Mouse (Mus musculus): ENCODE results near the gene Ewsr1. TPM values are rescaled to one million over a fixed set of nuclear protein-coding genes. Genes with fewer than 3 reads are reported as not detected.

The Ewsr1 gene
- total RNA-seq (2012; rRNA removed) (435 and 452 TPM in 2 replicates), polyA plus RNA-seq (2012; ENCODE audit: insufficient read depth in 1 of 2, insufficient read length in 2 of 2, low read depth in 1 of 2, low replicate concordance in 2 of 2, missing spikeins in 1 of 2) (1,000 to 10,000 TPM in 1 of 2 experiments, 100 to 1,000 TPM in 1; 570 to 1,336 TPM)

DNA sequence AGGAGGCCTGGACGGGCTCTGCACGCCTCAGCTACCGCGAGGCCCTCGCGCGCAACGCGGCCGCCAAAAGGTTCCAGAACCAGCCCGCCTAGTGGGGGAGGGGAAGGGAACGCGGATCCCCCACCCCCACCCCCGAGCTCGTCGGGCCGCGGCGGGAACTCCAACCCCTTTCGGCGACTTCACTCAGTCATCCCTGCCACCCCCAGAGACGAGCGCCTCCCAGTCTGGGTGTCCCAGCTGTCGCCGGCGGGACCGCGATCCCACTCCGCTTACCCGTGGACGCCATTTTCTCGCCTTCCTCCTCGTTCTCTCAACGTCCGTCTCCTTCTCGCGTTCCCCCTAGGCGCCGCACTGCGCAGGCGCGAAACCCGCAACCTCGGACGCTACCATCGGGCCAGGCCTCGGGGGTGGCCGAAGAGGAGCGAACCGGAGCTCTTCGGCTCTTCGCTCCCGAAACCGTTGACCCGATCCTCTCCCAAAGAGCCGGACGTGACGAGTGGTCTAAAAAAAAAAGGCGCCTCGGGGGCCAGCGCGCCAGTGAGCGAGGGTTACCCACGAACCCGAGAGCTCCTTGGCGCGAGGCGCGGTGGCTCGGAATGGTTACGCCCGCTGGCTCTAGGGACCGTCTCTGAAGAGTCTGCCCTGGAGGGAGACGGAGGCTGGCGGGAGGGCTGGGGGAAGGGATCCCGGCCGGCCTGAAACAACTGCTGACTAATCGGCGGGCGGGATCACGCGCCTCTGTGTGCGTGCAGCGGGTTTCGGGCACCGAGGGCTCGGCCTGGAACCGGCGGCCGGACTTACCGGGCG is at the start of gene Ewsr1, which contains the start of gene Rhbdd3:
Ewsr1 (minus strand) TSS at position 531 of the 807 bp plus-strand sequence.
Rhbdd3 (plus strand) TSS at position 191 of the 807 bp plus-strand sequence.
- Histone ChIP-seq H3K9ac (ENCODE audit: control insufficient read depth, low read depth, low read length, poor library complexity, severe bottlenecking) (peak within 1 kb of the TSS; percentile 99), H3K4me3 (ENCODE audit: control insufficient read depth in 1 of 2, insufficient read depth in 1 of 2, low read depth in 2 of 2, low read length in 2 of 2) (peak within 1 kb of the TSS; percentile 90 to 94), H3K27ac (ENCODE audit: control insufficient read depth, low read depth, low read length) (peak within 1 kb of the TSS; percentile 97), H3K9me3 (replicated peaks; ENCODE audit: insufficient read depth, low read length) (no peaks in the 10 kb centered on the region), H3K4me1 (ENCODE audit: control insufficient read depth in 1 of 2, insufficient read depth in 2 of 2, low read length in 2 of 2) (peaks cover 21 to 40% of the 10 kb centered on the region in 2 experiments), H3K79me2 (ENCODE audit: control insufficient read depth, insufficient read depth, low read length, poor library complexity) (peaks cover 74% of the 10 kb centered on the region), H3K27me3 (ENCODE audit: control insufficient read depth in 1 of 2, insufficient read depth in 2 of 2, low read length in 2 of 2) (no peaks in the 10 kb centered on the region), H3K36me3 (ENCODE audit: control insufficient read depth in 1 of 2, insufficient read depth in 2 of 2, low read length in 2 of 2) (peaks cover 13 to 58% of the 10 kb centered on the region in 2 experiments)
- DNase-seq (ENCODE audit: low read depth, low spot score), result peak; percentile 98
- TF ChIP-seq MYC (IDR thresholded peaks at IDR 0.05; ENCODE audit: low read depth, low read length) (no peak; the same call in 1 of the 2 replicates), MAFK (IDR thresholded peaks at IDR 0.05; ENCODE audit: borderline replicate concordance, low read depth, low read length) (peak; percentile 63; the same call in 1 of the 2 replicates), USF1 (IDR thresholded peaks at IDR 0.05; ENCODE audit: low read depth, low read length) (peak; percentile 74), ZMIZ1 (IDR thresholded peaks at IDR 0.05; ENCODE audit: low read depth, low read length) (peak; percentile 76; the same call in 1 of the 2 replicates), CTCF (IDR thresholded peaks at IDR 0.05 in 2 of 3, conservative IDR thresholded peaks at IDR 0.05 in 1 of 3; ENCODE audit: control insufficient read depth in 1 of 3, insufficient read depth in 1 of 3, low read depth in 2 of 3, low read length in 3 of 3, poor library complexity in 1 of 3, severe bottlenecking in 1 of 3) (0 out of 6 replicates have a peak, but pooled peaks of 1 of the 3 experiments have one; percentile 3), TBP (IDR thresholded peaks at IDR 0.05; ENCODE audit: low read depth, low read length) (peak; percentile 86), NELFE (IDR thresholded peaks at IDR 0.05; ENCODE audit: low read depth, low read length) (peak; percentile 52; the same call in 1 of the 2 replicates), MYB (IDR thresholded peaks at IDR 0.05; ENCODE audit: low read depth, low read length) (peak; percentile 38; the same call in 1 of the 2 replicates), E2F4 (IDR thresholded peaks at IDR 0.05; ENCODE audit: borderline replicate concordance, low read depth, low read length) (0 out of 2 replicates have a peak, but pooled peaks have one; percentile 35), POLR2A (IDR thresholded peaks at IDR 0.05; ENCODE audit: control insufficient read depth in 1 of 2, insufficient read depth in 1 of 2, low read depth in 1 of 2, low read length in 2 of 2, poor library complexity in 1 of 2) (peak; percentile 58 to 80; a peak in 2 of 4 replicates), TCF12 (IDR thresholded peaks at IDR 0.05; ENCODE audit: low read depth, low read length) (peak; percentile 68; the same call in 1 of the 2 replicates), MXI1 (IDR thresholded peaks at IDR 0.05; ENCODE audit: low read depth, low read length) (peak; percentile 62; the same call in 1 of the 2 replicates), MEF2A (IDR thresholded peaks at IDR 0.05; ENCODE audit: extremely low read depth, insufficient replicate concordance, low read depth, low read length, poor library complexity, severe bottlenecking) (no peak), JUND (IDR thresholded peaks at IDR 0.05; ENCODE audit: low read depth, low read length) (no peak), GATA1 (IDR thresholded peaks at IDR 0.05; ENCODE audit: low read depth, low read length) (no peak), POLR2AphosphoS2 (IDR thresholded peaks at IDR 0.05; ENCODE audit: low read length) (no peak; the same call in 1 of the 2 replicates), TAL1 (IDR thresholded peaks at IDR 0.05; ENCODE audit: low read length) (no peak), CHD2 (IDR thresholded peaks at IDR 0.05; ENCODE audit: low read length) (peak; percentile 73), RAD21 (IDR thresholded peaks at IDR 0.05; ENCODE audit: low read depth, low read length) (no peak), GABPA (IDR thresholded peaks at IDR 0.05; ENCODE audit: low read depth, low read length) (no peak; the same call in 1 of the 2 replicates), POLR2AphosphoS5 (IDR thresholded peaks at IDR 0.05; ENCODE audit: borderline replicate concordance, low read depth, low read length) (0 out of 2 replicates have a peak, but pooled peaks have one; percentile 51), USF2 (IDR thresholded peaks at IDR 0.05; ENCODE audit: borderline replicate concordance in 1 of 2, insufficient read depth in 1 of 2, low read depth in 1 of 2, low read length in 2 of 2) (no peak), MAZ (IDR thresholded peaks at IDR 0.05; ENCODE audit: low read depth, low read length) (peak; percentile 96; the same call in 1 of the 2 replicates), ETS1 (IDR thresholded peaks at IDR 0.05; ENCODE audit: low read depth, low read length) (peak; percentile 77), SIN3A (IDR thresholded peaks at IDR 0.05; ENCODE audit: low read length) (peak; percentile 91), HCFC1 (IDR thresholded peaks at IDR 0.05; ENCODE audit: low read depth, low read length) (peak; percentile 82), SMC3 (IDR thresholded peaks at IDR 0.05; ENCODE audit: low read depth, low read length) (no peak), CHD1 (IDR thresholded peaks at IDR 0.05; ENCODE audit: low read depth, low read length) (peak; percentile 99), ZNF384 (IDR thresholded peaks at IDR 0.05; ENCODE audit: low read depth, low read length) (peak; percentile 69), RCOR1 (IDR thresholded peaks at IDR 0.05; ENCODE audit: low read depth, low read length) (no peak), ZC3H11A (IDR thresholded peaks at IDR 0.05; ENCODE audit: low read depth, low read length) (no peak), ELF1 (IDR thresholded peaks at IDR 0.05; ENCODE audit: low read depth, low read length) (peak; percentile 29; the same call in 1 of the 2 replicates), BHLHE40 (IDR thresholded peaks at IDR 0.05; ENCODE audit: borderline replicate concordance, low read depth, low read length) (no peak; the same call in 1 of the 2 replicates), MAX (IDR thresholded peaks at IDR 0.05; ENCODE audit: low read length) (peak; percentile 85)
